Mouse (Mus musculus) erythroblast, adult 5-6 weeks (primary cell): ENCODE results near the gene Ctnna2. TPM values are rescaled to one million over a fixed set of nuclear protein-coding genes. Genes with fewer than 3 reads are reported as not detected.

Experiments used
- ATAC-seq: replicated peaks from 2 replicates; pipeline ENCODE4 v1.8.0; 2016; ENCODE audit warnings: moderate number of reproducible peaks, mild to moderate bottlenecking, moderate TSS enrichment, inconsistent platforms; ENCODE audit not compliant: poor library complexity, low FRiP score, severe bottlenecking
- total RNA-seq, 2 experiments: library from RNA; stranded (forward) in 1 of 2; stranded (reverse) in 1 of 2; fragments of 150-400 nt in 1 of 2; fragments of 200-764, 138-1000 nt in 1 of 2; gene quantifications; 2 replicates each; pipeline versions ENCODE4 v1.2.3 to v1.2.4; 2015 to 2017; ENCODE audit warnings: low replicate concordance in 2 of 2

Ctnna2 gene
- total RNA-seq, 2 experiments from 2014 or later = not detected

- ATAC-seq = no peak
Measured at GRCm38 (mm10) chr6:77025066-77025465, 954.4 kb downstream of the Ctnna2 start.

GRCm38 (mm10) chr6:77013194-77013593, 966.3 kb downstream of the Ctnna2 start:
- no peak for ATAC-seq

GRCm38 (mm10) chr6:77011001-77011400, 968.5 kb downstream of the Ctnna2 start:
- ATAC-seq = no peak

- no peak for ATAC-seq
Measured at GRCm38 (mm10) chr6:76992128-76992527, 987.4 kb downstream of the Ctnna2 start.

GRCm38 (mm10) chr6:76984773-76985172, 994.7 kb downstream of the Ctnna2 start:
- no peak for ATAC-seq

- no peak for ATAC-seq
Measured at GRCm38 (mm10) chr6:76981651-76982050, 997.8 kb downstream of the Ctnna2 start.

GRCm38 (mm10) chr6:76979247-76979850, 1000.1 kb downstream of the Ctnna2 start:
- no peak for ATAC-seq

- no peak for ATAC-seq
Measured at GRCm38 (mm10) chr6:76977817-76978216, 1001.7 kb downstream of the Ctnna2 start.

- ATAC-seq = no peak
Measured at GRCm38 (mm10) chr6:76974297-76974696, 1005.2 kb downstream of the Ctnna2 start.

- no peak for ATAC-seq
Measured at GRCm38 (mm10) chr6:76964998-76965432, 1014.5 kb downstream of the Ctnna2 start.

- no peak for ATAC-seq
Measured at GRCm38 (mm10) chr6:76908086-76908485, 1071.4 kb downstream of the Ctnna2 start.

GRCm38 (mm10) chr6:76897156-76897555, 1082.3 kb downstream of the Ctnna2 start:
- no peak for ATAC-seq
